21 mouse cellular contexts compared by ENCODE assay signal in genomic region chr3:103714942-103715341, GRCm38 (mm10). TPM values are rescaled to one million over a fixed set of nuclear protein-coding genes. Genes with fewer than 3 reads are reported as not detected.
DNase-seq lines count a peak whose midpoint lies in the region; ATAC-seq and TF ChIP-seq lines count a peak whose summit lies in the region.
"Had no signal": no experiment of that assay in that cellular context is flagged by ENCODE, and none has a peak within 500 bp of the region (broad histone marks: within the 10 kb centered on the region; RNA-seq: fewer than 3 reads in every experiment).

No protein-coding gene starts in this region.

- no peak overlapping the region for H3K9ac ChIP-seq in midbrain, embryonic 14.5 days (replicated peaks; ENCODE audit: low read length)
- no peak overlapping the region for H3K9ac ChIP-seq in forebrain, embryonic 15.5 days (replicated peaks)
- H3K9ac ChIP-seq: embryonic facial prominence, embryonic 12.5 days; forebrain, postnatal 0 days; hindbrain, embryonic 15.5 days had no signal

- no peak overlapping the region for H3K4me2 ChIP-seq in midbrain, embryonic 14.5 days (ENCODE audit: low read length)
- H3K4me2 ChIP-seq in forebrain, embryonic 15.5 days (replicated peaks): no peak overlapping the region
- H3K4me2 ChIP-seq: embryonic facial prominence, embryonic 12.5 days; hindbrain, embryonic 15.5 days had no signal

- no peak for TF ChIP-seq CTCF in thymus, adult 2 months (IDR thresholded peaks at IDR 0.05; ENCODE audit: borderline replicate concordance, control insufficient read depth, extremely low read depth, insufficient read depth, low read length, poor library complexity)

- WGBS in midbrain, embryonic 10.5 days: 87% methylated on average over 8 of the region's 8 CpGs
- WGBS in midbrain, embryonic 14.5 days: 90% methylated on average over 8 of the region's 8 CpGs
- 49% methylated on average over 8 of the region's 8 CpGs for WGBS in thymus, adult 2 months
- WGBS in forebrain, embryonic 15.5 days: 84% methylated on average over 8 of the region's 8 CpGs

- no peaks in the 10 kb centered on the region for H3K9me3 ChIP-seq in midbrain, embryonic 10.5 days (replicated peaks)
- H3K9me3 ChIP-seq in midbrain, embryonic 14.5 days (ENCODE audit: control insufficient read depth, low read length): no peaks in the 10 kb centered on the region
- H3K9me3 ChIP-seq in forebrain, embryonic 15.5 days: no peaks in the 10 kb centered on the region
- H3K9me3 ChIP-seq: embryonic facial prominence, embryonic 12.5 days; heart, embryonic 10.5 days; hindbrain, embryonic 15.5 days had no signal

- H3K4me1 ChIP-seq in midbrain, embryonic 10.5 days: peaks cover 27% of the 10 kb centered on the region
- H3K4me1 ChIP-seq in midbrain, embryonic 14.5 days (ENCODE audit: control insufficient read depth, insufficient read depth, low read length): peaks cover 15% of the 10 kb centered on the region
- peaks cover 33% of the 10 kb centered on the region for H3K4me1 ChIP-seq in thymus, adult 2 months (replicated peaks; ENCODE audit: control insufficient read depth, insufficient read depth, low read length)
- peaks cover 14% of the 10 kb centered on the region for H3K4me1 ChIP-seq in forebrain, embryonic 15.5 days

- H3K36me3 ChIP-seq in midbrain, embryonic 10.5 days: no peaks in the 10 kb centered on the region
- H3K36me3 ChIP-seq in midbrain, embryonic 14.5 days (ENCODE audit: control insufficient read depth, insufficient read depth, low read length): no peaks in the 10 kb centered on the region
- H3K36me3 ChIP-seq in thymus, adult 2 months (ENCODE audit: control insufficient read depth, insufficient read depth, low read length): no peaks in the 10 kb centered on the region
- H3K36me3 ChIP-seq in forebrain, embryonic 15.5 days: no peaks in the 10 kb centered on the region
- H3K36me3 ChIP-seq: embryonic facial prominence, embryonic 12.5 days; heart, embryonic 10.5 days; hindbrain, embryonic 15.5 days had no signal

- no peak for DNase-seq in midbrain, embryonic 10.5 days (ENCODE audit: low spot score)
- DNase-seq in midbrain, embryonic 14.5 days: no peak
- DNase-seq in thymus, adult 2 months: peak; percentile 31
- no peak for DNase-seq in thymus, adult 18-20 months
- peak; percentile 24 for DNase-seq in T-cell, adult 2 months (ENCODE audit: low spot score)
- DNase-seq in thymus, postnatal 36 days: peak; percentile 37 to 44
- DNase-seq: adrenal gland, postnatal 10 days; cerebellum, adult 11 months; cerebellum, adult 8-10 months; forebrain, postnatal 0 days; gastrocnemius, adult 2 months; gastrocnemius, postnatal 25 days; heart, adult 18-20 months; heart, postnatal 10 days had no signal

- H3K4me3 ChIP-seq in midbrain, embryonic 10.5 days: no peak overlapping the region
- H3K4me3 ChIP-seq in midbrain, embryonic 14.5 days (replicated peaks; ENCODE audit: low read depth, low read length): no peak overlapping the region
- no peak overlapping the region for H3K4me3 ChIP-seq in thymus, adult 2 months (ENCODE audit: control insufficient read depth, insufficient read depth, low read length)
- no peak overlapping the region for H3K4me3 ChIP-seq in forebrain, embryonic 15.5 days
- H3K4me3 ChIP-seq: embryonic facial prominence, embryonic 12.5 days; gastrocnemius, adult 2 months; heart, embryonic 10.5 days; hindbrain, embryonic 15.5 days had no signal

- ATAC-seq in midbrain, embryonic 14.5 days (ENCODE audit: low FRiP score, low TSS enrichment): no peak
- no peak for ATAC-seq in forebrain, embryonic 15.5 days (replicated peaks)
- ATAC-seq: forebrain, postnatal 0 days had no signal

- TF ChIP-seq POLR2A in thymus, adult 2 months (IDR thresholded peaks at IDR 0.05; ENCODE audit: control insufficient read depth, extremely low read depth, insufficient read depth, low read length, poor library complexity): no peak; the same call in 1 of the 2 replicates

- H3K27ac ChIP-seq in midbrain, embryonic 10.5 days (replicated peaks): 0 out of 2 replicates have a peak overlapping the region, but pooled peaks have one; percentile 1
- no peak overlapping the region for H3K27ac ChIP-seq in midbrain, embryonic 14.5 days (replicated peaks; ENCODE audit: low read depth, low read length)
- H3K27ac ChIP-seq in thymus, adult 2 months (ENCODE audit: control insufficient read depth, insufficient read depth, low read length): peak overlapping the region; percentile 70
- no peak overlapping the region for H3K27ac ChIP-seq in forebrain, embryonic 15.5 days (replicated peaks)
- H3K27ac ChIP-seq: embryonic facial prominence, embryonic 12.5 days; gastrocnemius, adult 2 months; heart, embryonic 10.5 days; hindbrain, embryonic 15.5 days had no signal

- H3K27me3 ChIP-seq in midbrain, embryonic 10.5 days (ENCODE audit: low read depth, poor library complexity, severe bottlenecking): peaks cover 14% of the 10 kb centered on the region
- H3K27me3 ChIP-seq in midbrain, embryonic 14.5 days (ENCODE audit: control insufficient read depth, insufficient read depth, low read length): no peaks in the 10 kb centered on the region
- no peaks in the 10 kb centered on the region for H3K27me3 ChIP-seq in thymus, adult 2 months (ENCODE audit: control insufficient read depth, insufficient read depth, low read length)
- no peaks in the 10 kb centered on the region for H3K27me3 ChIP-seq in forebrain, embryonic 15.5 days
- H3K27me3 ChIP-seq: embryonic facial prominence, embryonic 12.5 days; hindbrain, embryonic 15.5 days had no signal

RNA-seq across cellular contexts. Expression of gene Olfml3, which starts 22.9 kb away (rescaled TPM):
- 9.9 TPM in 2 replicates for polyA plus RNA-seq in midbrain, embryonic 10.5 days (2016; fragmentation: Nextera tagmentation; extraction: Ambion mirVana)
- 2.0 and 4.8 TPM in 2 replicates for polyA plus RNA-seq in midbrain, embryonic 14.5 days (2014; fragmentation: Nextera tagmentation; extraction: Ambion mirVana)
- 4.2 and 6.1 TPM in 2 replicates for polyA plus RNA-seq in thymus, adult 2 months (2012; rRNA removed)
- polyA plus RNA-seq in forebrain, embryonic 15.5 days (2015; fragmentation: Nextera tagmentation; extraction: Ambion mirVana): 5.1 and 5.3 TPM in 2 replicates

RNA-seq across cellular contexts. Expression of gene Gm10964, which starts 24.2 kb away (rescaled TPM):
- not detected in 2 replicates for polyA plus RNA-seq in midbrain, embryonic 10.5 days (2016; fragmentation: Nextera tagmentation; extraction: Ambion mirVana)
- polyA plus RNA-seq in midbrain, embryonic 14.5 days (2014; fragmentation: Nextera tagmentation; extraction: Ambion mirVana): not detected in 2 replicates
- polyA plus RNA-seq in thymus, adult 2 months (2012; rRNA removed): not detected in 2 replicates
- polyA plus RNA-seq in forebrain, embryonic 15.5 days (2015; fragmentation: Nextera tagmentation; extraction: Ambion mirVana): not detected in 2 replicates
- polyA plus RNA-seq: brain, embryonic 14.5 days; embryonic facial prominence, embryonic 12.5 days; forebrain, embryonic 11.5 days; forebrain, postnatal 0 days; heart, embryonic 10.5 days; heart, embryonic 14.5 days; hindbrain, embryonic 15.5 days had no signal

Comparison
In these comparisons a context has a peak if more than half of its experiments do, and no peak if none do; other contexts are left out.
1. DNase-seq: peak in thymus, adult 2 months (single experiment), T-cell, adult 2 months (single experiment) and thymus, postnatal 36 days (2 of 2); none in midbrain, embryonic 10.5 days (single experiment), midbrain, embryonic 14.5 days (single experiment) and thymus, adult 18-20 months (0 of 2).
2. H3K27ac ChIP-seq: peak in midbrain, embryonic 10.5 days (single experiment) and thymus, adult 2 months (single experiment); none in midbrain, embryonic 14.5 days (single experiment) and forebrain, embryonic 15.5 days (single experiment).